Mouse (Mus musculus) MEL (cell line): ENCODE measurements at regions not wholly inside any gene's neighbourhood (a gene's known extent, or its start where the extent isn't known, plus 50 kb on each side); places are given as distances from the start of the nearest gene placed in this dataset.

ENCODE experiments used
- DNase-seq: peaks from one replicate; pipeline ENCODE4 v3.0.0; 2011; ENCODE audit warnings: low read depth, low spot score
- H3K27ac ChIP-seq: 2 replicates; pipeline ENCODE4 v1.5.1; 2012; ENCODE audit warnings: low read depth, mild to moderate bottlenecking, control low read depth, low read length, moderate library complexity; ENCODE audit not compliant: control insufficient read depth
- H3K27me3 ChIP-seq, 2 experiments: fragments of 150-350 bp in 1 of 2; sonication (generic) in 1 of 2; 2 replicates each; pipeline ENCODE4 v1.6.1; 2012; ENCODE audit warnings: low read length in 2 of 2, mild to moderate bottlenecking in 2 of 2, improper control_type of control experiment in 1 of 2, moderate library complexity in 1 of 2; ENCODE audit not compliant: insufficient read depth in 2 of 2, control insufficient read depth in 1 of 2
- H3K36me3 ChIP-seq, 2 experiments: 2 replicates each; pipeline ENCODE4 v1.6.1; 2012 to 2014; ENCODE audit warnings: low read length in 2 of 2, improper control_type of control experiment in 1 of 2, inconsistent platforms in 1 of 2, mild to moderate bottlenecking in 1 of 2; ENCODE audit not compliant: insufficient read depth in 2 of 2, control insufficient read depth in 1 of 2
- H3K4me1 ChIP-seq, 2 experiments: fragments of 150-350 bp in 1 of 2; sonication (generic) in 1 of 2; 2 replicates each; pipeline ENCODE4 v1.6.1; 2012; ENCODE audit warnings: low read length in 2 of 2, improper control_type of control experiment in 1 of 2, mild to moderate bottlenecking in 1 of 2; ENCODE audit not compliant: insufficient read depth in 2 of 2, control insufficient read depth in 1 of 2
- H3K4me3 ChIP-seq, 2 experiments: fragments of 150-350 bp in 1 of 2; sonication (generic) in 1 of 2; 2 replicates each; pipeline ENCODE4 v1.5.1; 2012; ENCODE audit warnings: low read depth in 2 of 2, low read length in 2 of 2, mild to moderate bottlenecking in 2 of 2, moderate library complexity in 2 of 2, control low read depth in 1 of 2, improper control_type of control experiment in 1 of 2; ENCODE audit not compliant: control insufficient read depth in 1 of 2, insufficient read depth in 1 of 2
- H3K79me2 ChIP-seq: 2 replicates; pipeline ENCODE4 v1.6.1; 2012; ENCODE audit warnings: mild to moderate bottlenecking, low read length, moderate library complexity; ENCODE audit not compliant: control insufficient read depth, poor library complexity, insufficient read depth
- H3K9ac ChIP-seq: 2 replicates; pipeline ENCODE4 v1.6.1; 2012; ENCODE audit warnings: low read depth, mild to moderate bottlenecking, control low read depth, low read length, moderate library complexity; ENCODE audit not compliant: control insufficient read depth, poor library complexity, severe bottlenecking
- H3K9me3 ChIP-seq: fragments of 150-350 bp; sonication (generic); replicated peaks from 2 replicates; pipeline ENCODE4 v1.6.1; 2012; ENCODE audit warnings: mild to moderate bottlenecking, low read length, improper control_type of control experiment, moderate library complexity; ENCODE audit not compliant: insufficient read depth
- BHLHE40 ChIP-seq: IDR thresholded peaks from 2 replicates; pipeline ENCODE4 v1.6.1; 2012; ENCODE audit warnings: low read depth, mild to moderate bottlenecking, inconsistent platforms, low read length, improper control_type of control experiment, borderline replicate concordance
- CTCF ChIP-seq, 3 experiments: IDR thresholded peaks in 2 of 3; conservative IDR thresholded peaks in 1 of 3; 2 replicates each; pipeline ENCODE4 v1.5.1; 2011 to 2012; ENCODE audit warnings: low read length in 3 of 3, low read depth in 2 of 3, mild to moderate bottlenecking in 2 of 3, improper control_type of control experiment in 1 of 3, inconsistent platforms in 1 of 3, mixed read lengths in 1 of 3, moderate library complexity in 1 of 3; ENCODE audit not compliant: control insufficient read depth in 1 of 3, insufficient read depth in 1 of 3, poor library complexity in 1 of 3, severe bottlenecking in 1 of 3
- EP300 ChIP-seq, 2 experiments: IDR thresholded peaks; 2 replicates each; pipeline ENCODE4 v1.6.1; 2011; ENCODE audit warnings: improper control_type of control experiment in 2 of 2, low read length in 2 of 2, low read depth in 1 of 2, mild to moderate bottlenecking in 1 of 2
- ETS1 ChIP-seq: IDR thresholded peaks from 2 replicates; pipeline ENCODE4 v1.6.1; 2012; ENCODE audit warnings: low read depth, mild to moderate bottlenecking, inconsistent platforms, low read length, improper control_type of control experiment, moderate library complexity
- HCFC1 ChIP-seq: IDR thresholded peaks from 2 replicates; pipeline ENCODE4 v1.6.1; 2012; ENCODE audit warnings: low read depth, mild to moderate bottlenecking, inconsistent platforms, low read length, improper control_type of control experiment, moderate library complexity
- MAFK ChIP-seq: IDR thresholded peaks from 2 replicates; pipeline ENCODE4 v1.6.1; 2011; ENCODE audit warnings: low read depth, mild to moderate bottlenecking, low read length, improper control_type of control experiment, borderline replicate concordance
- MAX ChIP-seq: IDR thresholded peaks from 2 replicates; pipeline ENCODE4 v1.6.1; 2011; ENCODE audit warnings: low read length, improper control_type of control experiment
- MAZ ChIP-seq: IDR thresholded peaks from 2 replicates; pipeline ENCODE4 v1.6.1; 2012; ENCODE audit warnings: low read depth, mild to moderate bottlenecking, inconsistent platforms, low read length, improper control_type of control experiment
- MEF2A ChIP-seq: IDR thresholded peaks from 2 replicates; pipeline ENCODE4 v1.6.1; 2014; ENCODE audit warnings: low read depth, mild to moderate bottlenecking, inconsistent platforms, low read length, improper control_type of control experiment; ENCODE audit not compliant: poor library complexity, insufficient replicate concordance, severe bottlenecking; ENCODE audit errors: extremely low read depth
- MXI1 ChIP-seq: IDR thresholded peaks from 2 replicates; pipeline ENCODE4 v1.6.1; 2011; ENCODE audit warnings: mild to moderate bottlenecking, low read depth, low read length, improper control_type of control experiment
- MYB ChIP-seq: IDR thresholded peaks from 2 replicates; pipeline ENCODE4 v1.6.1; 2011; ENCODE audit warnings: mild to moderate bottlenecking, low read depth, low read length, improper control_type of control experiment
- MYC ChIP-seq: IDR thresholded peaks from 2 replicates; pipeline ENCODE4 v1.6.1; 2011; ENCODE audit warnings: low read depth, mild to moderate bottlenecking, low read length, improper control_type of control experiment, moderate library complexity
- NELFE ChIP-seq: IDR thresholded peaks from 2 replicates; pipeline ENCODE4 v1.6.1; 2011; ENCODE audit warnings: low read depth, low read length, improper control_type of control experiment
- NRF1 ChIP-seq: IDR thresholded peaks from 2 replicates; pipeline ENCODE4 v1.6.1; 2014; ENCODE audit warnings: low read depth, mild to moderate bottlenecking, inconsistent platforms, low read length, improper control_type of control experiment, moderate library complexity; ENCODE audit not compliant: poor library complexity, insufficient read depth, severe bottlenecking
- POLR2AphosphoS2 ChIP-seq: IDR thresholded peaks from 2 replicates; pipeline ENCODE4 v1.6.1; 2011; ENCODE audit warnings: low read length, improper control_type of control experiment
- POLR2AphosphoS5 ChIP-seq: IDR thresholded peaks from 2 replicates; pipeline ENCODE4 v1.6.1; 2012; ENCODE audit warnings: low read depth, borderline replicate concordance, mild to moderate bottlenecking, inconsistent platforms, low read length, moderate library complexity, mixed read lengths
- RCOR1 ChIP-seq: IDR thresholded peaks from 2 replicates; pipeline ENCODE4 v1.6.1; 2012; ENCODE audit warnings: low read depth, mild to moderate bottlenecking, inconsistent platforms, low read length, improper control_type of control experiment
- SIN3A ChIP-seq: IDR thresholded peaks from 2 replicates; pipeline ENCODE4 v1.6.1; 2012; ENCODE audit warnings: low read length, improper control_type of control experiment, inconsistent platforms
- TAL1 ChIP-seq: IDR thresholded peaks from 2 replicates; pipeline ENCODE4 v1.6.1; 2012; ENCODE audit warnings: mild to moderate bottlenecking, inconsistent platforms, low read length, moderate library complexity, mixed read lengths
- TBP ChIP-seq: IDR thresholded peaks from 2 replicates; pipeline ENCODE4 v1.8.0; 2011; ENCODE audit warnings: low read depth, low read length, improper control_type of control experiment
- TCF12 ChIP-seq: IDR thresholded peaks from 2 replicates; pipeline ENCODE4 v1.6.1; 2014; ENCODE audit warnings: low read depth, mild to moderate bottlenecking, inconsistent platforms, low read length, improper control_type of control experiment, moderate library complexity
- UBTF ChIP-seq: IDR thresholded peaks from 2 replicates; pipeline ENCODE4 v1.6.1; 2012; ENCODE audit warnings: low read depth, mild to moderate bottlenecking, inconsistent platforms, low read length, improper control_type of control experiment, moderate library complexity, borderline replicate concordance; ENCODE audit not compliant: insufficient read depth
- USF1 ChIP-seq: IDR thresholded peaks from 2 replicates; pipeline ENCODE4 v1.6.1; 2014; ENCODE audit warnings: low read depth, mild to moderate bottlenecking, inconsistent platforms, low read length, improper control_type of control experiment, moderate library complexity
- ZKSCAN1 ChIP-seq: IDR thresholded peaks from 2 replicates; pipeline ENCODE4 v1.6.1; 2012; ENCODE audit warnings: low read depth, mild to moderate bottlenecking, inconsistent platforms, low read length, improper control_type of control experiment, moderate library complexity

GRCm38 (mm10) chr17:4073381-4073780 lies 377.3 kb upstream of the Nox3 start:
- Histone ChIP-seq H3K27me3 (no peaks in the 10 kb centered on the region; a peak in 1 of 4 replicates), H3K4me1 (no peaks in the 10 kb centered on the region), H3K9me3 (no peaks in the 10 kb centered on the region), H3K9ac (no peak overlapping the region), H3K27ac (no peak overlapping the region), H3K4me3 (no peak overlapping the region), H3K79me2 (no peaks in the 10 kb centered on the region), H3K36me3 (no peaks in the 10 kb centered on the region)
- DNase-seq: no peak
- TF ChIP-seq MYB (no peak), MEF2A (no peak), UBTF (no peak), MAZ (no peak), TAL1 (no peak), POLR2AphosphoS5 (no peak), NELFE (no peak), HCFC1 (no peak), BHLHE40 (no peak), TCF12 (no peak), TBP (no peak)

GRCm38 (mm10) chr17:4080564-4080963 lies 384.5 kb upstream of the Nox3 start:
- H3K27ac ChIP-seq: no peak overlapping the region
- peak; percentile 88 for TF ChIP-seq MAFK
- no peak for TF ChIP-seq SIN3A
- no peak for TF ChIP-seq RCOR1
- H3K79me2 ChIP-seq: no peaks in the 10 kb centered on the region
- DNase-seq: no peak
- no peaks in the 10 kb centered on the region for H3K4me1 ChIP-seq
- H3K36me3 ChIP-seq: no peaks in the 10 kb centered on the region
- H3K27me3 ChIP-seq: no peaks in the 10 kb centered on the region
- no peak overlapping the region for H3K4me3 ChIP-seq
- H3K9ac ChIP-seq: no peak overlapping the region
- no peaks in the 10 kb centered on the region for H3K9me3 ChIP-seq

DNA sequence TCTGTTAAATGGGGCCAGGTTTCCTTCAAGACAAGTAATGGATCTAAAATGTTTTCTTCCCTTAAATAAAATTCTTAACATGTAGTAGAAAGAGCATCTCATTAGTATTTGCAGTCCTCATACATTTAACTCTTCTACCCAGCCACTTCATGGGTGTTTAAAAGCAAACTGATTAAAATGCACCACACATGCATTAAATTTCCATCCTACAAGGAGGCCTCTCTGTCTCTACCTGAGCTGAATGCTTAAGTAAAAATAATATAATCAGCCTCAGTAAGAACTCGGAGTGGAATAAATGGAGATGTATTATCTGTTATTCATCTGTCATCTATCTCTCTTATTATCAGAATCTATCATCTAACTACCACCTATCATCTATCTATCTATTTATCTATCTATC lies 398.6 kb upstream of the Nox3 start:
- H3K36me3 ChIP-seq: no peaks in the 10 kb centered on the region
- TF ChIP-seq MAZ (no peak), NRF1 (no peak), BHLHE40 (no peak), ETS1 (no peak), MXI1 (no peak), TBP (no peak), POLR2AphosphoS2 (no peak), NELFE (no peak), ZKSCAN1 (no peak), CTCF (IDR thresholded peaks at IDR 0.05 in 2 of 3, conservative IDR thresholded peaks at IDR 0.05 in 1 of 3; ENCODE audit: control insufficient read depth in 1 of 3, insufficient read depth in 1 of 3, low read depth in 2 of 3, low read length in 3 of 3, poor library complexity in 1 of 3, severe bottlenecking in 1 of 3) (no peak), EP300 (IDR thresholded peaks at IDR 0.05; ENCODE audit: low read depth in 1 of 2, low read length in 2 of 2) (no peak), POLR2AphosphoS5 (no peak), MAX (no peak), MYC (no peak), USF1 (no peak)
- no peak overlapping the region for H3K9ac ChIP-seq
- no peaks in the 10 kb centered on the region for H3K79me2 ChIP-seq
- no peak for DNase-seq
- H3K27ac ChIP-seq: no peak overlapping the region
- no peaks in the 10 kb centered on the region for H3K4me1 ChIP-seq
- no peaks in the 10 kb centered on the region for H3K27me3 ChIP-seq
- H3K9me3 ChIP-seq: no peaks in the 10 kb centered on the region
- no peak overlapping the region for H3K4me3 ChIP-seq
